Mouse (Mus musculus) heart, postnatal 10 days (tissue): ENCODE measurements around the gene Oprm1. TPM values are rescaled to one million over a fixed set of nuclear protein-coding genes. Genes with fewer than 3 reads are reported as not detected.

Experiments used
- DNase-seq, 2 experiments: peaks; one replicate each; pipeline ENCODE4 v3.0.0; 2021
- intact Hi-C: fragments of 180-260 bp; cut with DNase I; formaldehyde crosslinking; loops from one replicate; pipeline ENCODE4 v1.15.1; 2025
- total RNA-seq, 2 experiments: library from RNA; stranded (reverse); gene quantifications; 2 replicates each; pipeline ENCODE4 v1.2.3; 2021

The Oprm1 gene
- total RNA-seq, 2 experiments from 2014 or later: not detected

GRCm38 (mm10) chr10:7076201-7076600, 317.9 kb downstream of the Oprm1 start:
- intact Hi-C loops: loop anchor here (2.0 to 5.0 kb wide), 3 partner anchors 191 to 1229 kb away; no protein-coding TSS in a partner anchor

GRCm38 (mm10) chr10:7076662-7077211, 318.4 kb downstream of the Oprm1 start:
- intact Hi-C loops: loop anchor here (2.0 to 5.0 kb wide), 3 partner anchors 192 to 1229 kb away; no protein-coding TSS in a partner anchor
- DNase-seq: peak; percentile 6 to 10

More at GRCm38 (mm10) chr10:7076201-7076600, 317.9 kb downstream of the Oprm1 start:
- peak; percentile 82 to 88 for DNase-seq

- DNase-seq: no peak
- intact Hi-C loops: loop anchor here (2.0 to 5.0 kb wide), 3 partner anchors 193 to 1230 kb away; no protein-coding TSS in a partner anchor
Observed at GRCm38 (mm10) chr10:7077389-7077808, 319.1 kb downstream of the Oprm1 start.

- intact Hi-C loops: loop anchor here (2.0 to 5.0 kb wide), 3 partner anchors 193 to 1231 kb away; no protein-coding TSS in a partner anchor
- DNase-seq: no peak
Observed at GRCm38 (mm10) chr10:7077971-7078370, 319.7 kb downstream of the Oprm1 start.

Other genes with a start within 250 kb of the Oprm1 start
- gene Gm10945, start 3.3 kb downstream of the Oprm1 start, total RNA-seq: not detected